Comparison of ENCODE assay signal across 17 mouse cellular contexts in genomic region chr4:12628702-12629374, GRCm38 (mm10).
A peak's percentile ranks its signal among the peaks of the same experiment; 100 is the strongest.
DNase-seq lines count a peak whose midpoint lies in the region; ATAC-seq lines count a peak whose summit lies in the region.
"Had no signal": no experiment of that assay in that cellular context is flagged by ENCODE, and none has a peak within 500 bp of the region (broad histone marks: within the 10 kb centered on the region; RNA-seq: fewer than 3 reads in every experiment).

No protein-coding gene starts in this region.

- H3K9me3 ChIP-seq in forebrain, embryonic 13.5 days (replicated peaks) = no peaks in the 10 kb centered on the region
- H3K9me3 ChIP-seq in forebrain, embryonic 15.5 days = no peaks in the 10 kb centered on the region
- H3K9me3 ChIP-seq in forebrain, embryonic 16.5 days (ENCODE audit: control insufficient read depth, low read length) = no peaks in the 10 kb centered on the region
- H3K9me3 ChIP-seq in neural tube, embryonic 14.5 days (ENCODE audit: control insufficient read depth, low read length) = no peaks in the 10 kb centered on the region
- H3K9me3 ChIP-seq: embryonic facial prominence, embryonic 12.5 days; heart, embryonic 15.5 days; liver, embryonic 12.5 days; stomach, embryonic 15.5 days had no signal

- no peaks in the 10 kb centered on the region for H3K36me3 ChIP-seq in forebrain, embryonic 13.5 days (ENCODE audit: poor library complexity, severe bottlenecking)
- no peaks in the 10 kb centered on the region for H3K36me3 ChIP-seq in forebrain, embryonic 15.5 days
- H3K36me3 ChIP-seq in forebrain, embryonic 16.5 days (ENCODE audit: control insufficient read depth, insufficient read depth) = no peaks in the 10 kb centered on the region
- no peaks in the 10 kb centered on the region for H3K36me3 ChIP-seq in neural tube, embryonic 14.5 days (ENCODE audit: control insufficient read depth, insufficient read depth, low read length)
- H3K36me3 ChIP-seq: embryonic facial prominence, embryonic 12.5 days; heart, embryonic 15.5 days; liver, embryonic 12.5 days; stomach, embryonic 15.5 days had no signal

- 8% methylated on average over 5 of the region's 5 CpGs for WGBS in forebrain, embryonic 13.5 days
- 8% methylated on average over 5 of the region's 5 CpGs for WGBS in forebrain, embryonic 15.5 days
- 9% methylated on average over 5 of the region's 5 CpGs for WGBS in forebrain, embryonic 16.5 days
- WGBS in neural tube, embryonic 14.5 days = 10% methylated on average over 5 of the region's 5 CpGs

- H3K4me1 ChIP-seq in forebrain, embryonic 13.5 days = peaks cover 20% of the 10 kb centered on the region
- H3K4me1 ChIP-seq in forebrain, embryonic 15.5 days = peaks cover 15% of the 10 kb centered on the region; the same call in 1 of the 2 replicates
- peaks cover 6% of the 10 kb centered on the region; the same call in 1 of the 2 replicates for H3K4me1 ChIP-seq in forebrain, embryonic 16.5 days (replicated peaks; ENCODE audit: control insufficient read depth, insufficient read depth, low read length)
- H3K4me1 ChIP-seq in neural tube, embryonic 14.5 days (ENCODE audit: control insufficient read depth, insufficient read depth, low read length) = no peaks in the 10 kb centered on the region
- H3K4me1 ChIP-seq: heart, embryonic 15.5 days; stomach, embryonic 15.5 days had no signal

- no peak overlapping the region for H3K4me2 ChIP-seq in forebrain, embryonic 13.5 days
- H3K4me2 ChIP-seq in forebrain, embryonic 15.5 days (replicated peaks) = no peak overlapping the region
- H3K4me2 ChIP-seq in forebrain, embryonic 16.5 days (ENCODE audit: low read length) = no peak overlapping the region
- no peak overlapping the region for H3K4me2 ChIP-seq in neural tube, embryonic 14.5 days (ENCODE audit: low read depth, low read length)
- H3K4me2 ChIP-seq: embryonic facial prominence, embryonic 12.5 days; heart, embryonic 15.5 days; liver, embryonic 12.5 days; stomach, embryonic 15.5 days had no signal

- H3K4me3 ChIP-seq in forebrain, embryonic 13.5 days = no peak overlapping the region
- H3K4me3 ChIP-seq in forebrain, embryonic 15.5 days = no peak overlapping the region
- H3K4me3 ChIP-seq in forebrain, embryonic 16.5 days (replicated peaks; ENCODE audit: low read length) = no peak overlapping the region
- no peak overlapping the region for H3K4me3 ChIP-seq in neural tube, embryonic 14.5 days (ENCODE audit: low read depth, low read length)
- H3K4me3 ChIP-seq: embryonic facial prominence, embryonic 12.5 days; heart, embryonic 15.5 days; liver, embryonic 12.5 days; stomach, embryonic 15.5 days had no signal

- H3K27me3 ChIP-seq in forebrain, embryonic 13.5 days = peaks cover 61% of the 10 kb centered on the region
- peaks cover 28% of the 10 kb centered on the region; the same call in 1 of the 2 replicates for H3K27me3 ChIP-seq in forebrain, embryonic 15.5 days
- peaks cover 23% of the 10 kb centered on the region for H3K27me3 ChIP-seq in forebrain, embryonic 16.5 days (replicated peaks; ENCODE audit: control insufficient read depth, insufficient read depth, low read length)
- no peaks in the 10 kb centered on the region for H3K27me3 ChIP-seq in neural tube, embryonic 14.5 days (ENCODE audit: control insufficient read depth, insufficient read depth, low read length)
- H3K27me3 ChIP-seq: embryonic facial prominence, embryonic 12.5 days; heart, embryonic 15.5 days; liver, embryonic 12.5 days; stomach, embryonic 15.5 days had no signal

- peak; percentile 48; the same call in 1 of the 2 replicates for ATAC-seq in forebrain, embryonic 13.5 days
- ATAC-seq in forebrain, embryonic 15.5 days (replicated peaks) = no peak; the same call in 1 of the 2 replicates
- ATAC-seq in forebrain, embryonic 16.5 days = peak; percentile 39; the same call in 1 of the 2 replicates
- peak; percentile 84 for ATAC-seq in neural tube, embryonic 14.5 days (ENCODE audit: low read depth)
- ATAC-seq: inflammation-experienced regulatory T-cells, adult 6 months; liver, embryonic 12.5 days; lung, postnatal 0 days had no signal

- no peak overlapping the region for H3K27ac ChIP-seq in forebrain, embryonic 13.5 days
- H3K27ac ChIP-seq in forebrain, embryonic 15.5 days (replicated peaks) = no peak overlapping the region
- no peak overlapping the region for H3K27ac ChIP-seq in forebrain, embryonic 16.5 days (ENCODE audit: low read length)
- H3K27ac ChIP-seq in neural tube, embryonic 14.5 days (ENCODE audit: low read depth, low read length) = no peak overlapping the region
- H3K27ac ChIP-seq: embryonic facial prominence, embryonic 12.5 days; heart, embryonic 15.5 days; liver, embryonic 12.5 days; stomach, embryonic 15.5 days had no signal

- DNase-seq in mesoderm, embryonic 11.5 days (ENCODE audit: low read depth, low spot score) = peak; percentile 82
- no peak for DNase-seq in frontal cortex, postnatal 36 days (ENCODE audit: low spot score in 2 of 2)
- no peak for DNase-seq in adrenal gland, adult 8-10 months
- DNase-seq in cerebellum, adult 8-10 months = no peak
- DNase-seq: cerebellum, adult 18-20 months; kidney, postnatal 10 days; thymus, postnatal 25 days had no signal

- no peak overlapping the region for H3K9ac ChIP-seq in forebrain, embryonic 13.5 days
- no peak overlapping the region for H3K9ac ChIP-seq in forebrain, embryonic 15.5 days (replicated peaks)
- no peak overlapping the region for H3K9ac ChIP-seq in forebrain, embryonic 16.5 days (replicated peaks; ENCODE audit: low read depth, low read length)
- no peak overlapping the region for H3K9ac ChIP-seq in neural tube, embryonic 14.5 days (replicated peaks; ENCODE audit: low read depth, low read length)
- H3K9ac ChIP-seq: embryonic facial prominence, embryonic 12.5 days; heart, embryonic 15.5 days; liver, embryonic 12.5 days; stomach, embryonic 15.5 days had no signal
